Mouse (Mus musculus) bone marrow, adult 2 months (tissue): ENCODE results near the gene Fndc10.

Experiments
- CTCF ChIP-seq: fragments of 200-500 bp; IDR thresholded peaks from 2 replicates; pipeline ENCODE4 v1.5.1; 2011; ENCODE audit warnings: low read length, control low read depth; ENCODE audit not compliant: control insufficient read depth, insufficient read depth
- POLR2A ChIP-seq: fragments of 200-500 bp; IDR thresholded peaks from 2 replicates; pipeline ENCODE4 v1.6.1; 2011; ENCODE audit warnings: low read depth, mild to moderate bottlenecking, control low read depth, low read length, borderline replicate concordance; ENCODE audit not compliant: control insufficient read depth

DNA sequence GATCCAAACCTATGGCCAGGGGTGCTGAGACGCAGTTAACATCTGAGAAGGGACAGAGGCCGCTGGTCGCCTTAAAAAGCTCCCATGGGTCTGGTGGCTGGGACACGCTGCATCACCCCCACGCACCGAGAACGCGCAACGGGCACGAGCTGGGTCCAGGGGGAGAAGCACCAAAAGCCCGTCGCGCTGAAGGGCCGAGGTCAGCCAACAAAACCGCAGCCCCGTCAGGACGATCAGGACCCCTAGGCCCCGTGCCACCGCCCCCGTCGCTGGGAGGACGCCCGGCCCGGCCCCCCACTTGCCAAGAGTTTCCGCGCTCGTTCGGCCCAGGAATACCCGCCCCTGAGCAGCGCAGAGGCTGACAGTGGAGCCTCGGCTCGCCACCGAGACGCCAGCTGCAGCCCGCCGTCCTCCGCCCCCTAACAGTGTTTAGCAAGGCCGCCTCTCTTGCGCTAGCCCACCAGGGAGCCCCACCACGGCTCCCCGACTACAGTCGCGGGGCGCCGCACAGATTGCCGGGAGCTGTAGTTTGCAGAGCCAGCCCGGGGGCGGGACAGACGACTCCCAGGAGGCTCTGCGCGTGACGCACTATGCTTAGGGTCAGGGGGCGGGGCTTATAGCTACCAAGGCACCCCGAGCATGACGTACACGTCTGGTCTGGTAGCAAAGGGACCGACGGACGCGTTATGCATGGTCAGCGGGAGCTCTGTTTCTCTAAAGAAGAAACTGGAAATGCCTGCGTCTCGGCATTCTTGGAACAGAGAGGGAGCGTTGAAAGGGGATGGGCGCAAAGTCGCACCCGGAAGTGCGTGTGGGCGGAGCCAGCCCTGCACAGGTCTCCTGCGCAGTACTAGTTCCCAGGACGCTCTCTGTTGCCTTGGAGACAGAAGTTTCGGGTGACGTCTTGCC lies 25.2 kb upstream of the Fndc10 start, which contains the start of gene Mib2:
- TF ChIP-seq CTCF (no peak), POLR2A (peak; percentile 23; the same call in 1 of the 2 replicates)
